Mouse (Mus musculus): ENCODE measurements around the gene Spata3. TPM values are rescaled to one million over a fixed set of nuclear protein-coding genes. Genes with fewer than 3 reads are reported as not detected.

The Spata3 gene
- total RNA-seq, 2 experiments from 2014 or later: not detected

- DNase-seq: peak; percentile 48 to 52
Measured at GRCm38 (mm10) chr1:86032273-86032987, 15.8 kb downstream of the Spata3 start.

DNA sequence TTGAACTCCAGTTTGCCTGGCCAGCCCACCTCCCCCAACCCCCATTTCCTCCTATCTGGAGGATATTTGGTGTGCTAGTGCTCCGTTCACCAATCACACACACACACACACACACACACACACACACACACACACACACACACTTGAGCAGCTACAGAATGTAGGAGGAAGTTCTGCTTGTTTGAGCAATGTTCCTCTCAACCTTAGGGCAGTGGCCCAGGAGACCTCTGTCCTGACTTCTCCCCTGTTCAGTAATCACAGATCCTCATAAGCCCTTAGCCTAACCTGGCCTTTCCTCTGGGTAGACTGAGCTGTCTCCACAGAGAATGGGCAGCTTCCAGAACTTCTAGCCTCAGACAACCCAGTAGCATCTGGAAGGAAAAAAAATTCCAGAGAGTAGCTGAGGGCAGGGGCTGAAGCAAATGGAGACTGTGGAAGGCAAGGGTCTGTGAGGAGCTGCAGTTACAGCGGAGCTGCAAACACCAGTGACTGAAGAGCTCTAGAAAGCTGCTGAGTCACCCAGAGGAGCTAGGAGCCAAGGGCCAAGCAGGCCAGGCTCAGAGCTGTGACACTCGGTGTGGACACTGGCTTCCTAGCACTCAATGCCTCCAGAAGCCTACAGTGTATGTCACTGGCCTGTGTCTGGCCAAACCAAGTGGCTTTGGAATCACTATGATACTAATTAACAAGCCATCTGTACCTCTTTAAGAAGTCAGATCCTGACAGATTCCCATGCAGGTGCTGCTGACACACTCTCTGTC is 21.8 kb downstream of the Spata3 start:
- DNase-seq: peak; percentile 61 to 65

GRCm38 (mm10) chr1:86040131-86040530 is 23.5 kb downstream of the Spata3 start:
- DNase-seq: no peak

DNA sequence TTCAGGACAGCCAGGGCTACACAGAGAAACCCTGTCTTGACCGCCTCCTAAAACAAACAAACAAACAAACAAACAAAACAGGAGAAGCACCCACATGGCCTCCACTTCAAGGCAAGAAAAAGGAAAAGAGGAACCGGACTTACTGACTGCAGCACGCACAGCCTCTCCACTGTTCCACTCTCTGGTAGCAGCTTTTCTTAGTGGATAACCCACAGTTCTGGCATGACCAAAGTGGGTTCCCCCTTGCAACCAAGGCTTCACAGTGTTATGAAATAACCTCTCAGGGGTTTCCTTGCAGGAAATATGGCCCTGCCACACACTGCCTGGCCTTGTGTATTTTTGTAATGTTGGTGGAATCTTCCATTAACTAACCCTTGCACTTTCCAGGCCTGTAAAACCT is 24.2 kb downstream of the Spata3 start:
- no peak for DNase-seq

GRCm38 (mm10) chr1:86045056-86045455 is 28.4 kb downstream of the Spata3 start:
- no peak for DNase-seq

GRCm38 (mm10) chr1:86045848-86046805 is 29.5 kb downstream of the Spata3 start, which contains the start of gene 2810459M11Rik:
2810459M11Rik (plus strand) TSS chr1:86045863.
- DNase-seq: peak; percentile 49 to 64

- DNase-seq: no peak
Measured at GRCm38 (mm10) chr1:86046833-86047563, 30.4 kb downstream of the Spata3 start.

DNA sequence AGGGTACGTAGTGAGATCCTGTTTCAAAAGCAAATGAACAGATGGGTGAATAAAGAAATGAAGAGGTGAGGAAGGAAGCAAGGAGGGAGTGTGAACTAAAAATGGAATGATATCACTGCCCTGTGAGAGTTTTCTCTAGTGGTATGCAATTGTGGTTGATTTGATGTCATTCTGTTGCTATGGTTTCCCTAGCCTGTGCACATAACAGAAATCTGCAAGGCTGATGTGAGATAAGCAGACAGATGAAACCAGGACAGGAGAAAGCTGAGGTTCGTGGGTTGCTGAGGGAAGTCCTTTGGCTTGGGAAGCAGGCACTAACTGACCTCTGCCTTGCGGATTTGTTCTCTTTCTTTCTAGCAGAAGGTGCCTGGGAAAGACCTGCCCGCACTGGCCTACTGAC is 31.6 kb downstream of the Spata3 start:
- DNase-seq: no peak

GRCm38 (mm10) chr1:86048744-86049143 is 32.1 kb downstream of the Spata3 start:
- DNase-seq: no peak

- DNase-seq: peak; percentile 69 to 73
Measured at GRCm38 (mm10) chr1:86053198-86053921, 36.7 kb downstream of the Spata3 start.

DNA sequence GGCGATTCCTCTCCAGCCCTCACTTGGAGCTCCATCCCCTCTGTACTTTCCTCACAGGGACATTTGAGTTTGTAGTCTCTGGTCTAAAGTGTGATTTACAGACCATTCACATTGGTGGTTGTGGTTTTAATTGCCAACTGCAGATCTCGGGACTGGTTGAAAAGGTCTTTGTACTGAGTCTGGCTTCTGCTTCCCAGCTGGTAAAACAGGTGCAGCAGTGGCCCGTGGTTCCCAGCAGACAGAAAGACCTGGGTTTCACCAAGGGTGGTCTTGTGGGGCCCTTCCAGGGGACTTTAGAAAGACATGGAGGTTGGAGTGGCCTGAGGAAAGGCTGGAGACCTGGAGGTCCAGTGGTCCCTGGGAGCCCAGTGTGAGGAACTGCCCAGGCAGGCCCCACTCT is 38.3 kb downstream of the Spata3 start:
- DNase-seq: no peak

- no peak for DNase-seq
Measured at GRCm38 (mm10) chr1:86056284-86056683, 39.7 kb downstream of the Spata3 start.

DNA sequence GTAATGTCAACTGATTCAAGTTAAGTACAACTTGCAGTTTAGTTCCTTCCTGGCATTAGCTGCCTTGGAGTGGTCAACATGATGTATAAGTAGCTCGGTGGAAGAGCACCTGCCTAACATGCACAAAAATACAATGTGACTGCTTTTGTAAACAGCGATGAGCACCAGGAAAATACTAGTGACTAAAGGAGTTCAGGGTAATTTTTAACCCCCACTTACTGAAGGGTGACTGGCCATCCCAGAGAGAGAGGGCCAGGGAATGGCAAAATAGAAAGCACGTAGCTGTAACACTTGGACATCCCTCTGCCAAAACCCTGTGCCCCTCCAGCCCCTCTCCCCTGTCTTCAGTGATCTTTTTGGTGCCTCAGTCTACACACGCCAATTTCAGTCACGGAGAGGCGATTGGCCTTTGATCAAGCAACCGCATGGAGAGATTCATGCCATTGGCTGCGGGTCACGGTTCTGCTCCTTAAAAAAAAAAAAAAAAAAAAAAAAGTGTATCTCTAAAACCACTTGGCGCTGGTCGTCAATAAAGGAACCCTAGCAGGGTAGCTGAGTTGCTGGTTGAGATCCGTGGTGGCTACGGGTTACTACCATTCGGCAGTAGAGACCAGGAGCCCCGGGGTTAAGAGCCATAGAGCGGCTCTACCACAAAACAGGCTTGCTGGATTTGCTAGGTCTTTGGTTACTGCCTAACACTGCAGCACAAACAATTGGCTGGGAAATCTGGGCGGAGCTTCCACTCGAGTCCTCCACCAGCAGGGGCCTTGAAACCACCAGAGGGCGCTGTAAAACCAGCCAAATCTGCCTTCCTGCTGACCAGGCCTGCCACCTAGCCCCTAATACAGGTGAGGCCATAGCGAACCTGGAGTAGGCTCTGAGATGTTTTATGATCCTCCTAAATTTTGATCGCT is 42.5 kb downstream of the Spata3 start:
- peak; percentile 95 for DNase-seq

DNA sequence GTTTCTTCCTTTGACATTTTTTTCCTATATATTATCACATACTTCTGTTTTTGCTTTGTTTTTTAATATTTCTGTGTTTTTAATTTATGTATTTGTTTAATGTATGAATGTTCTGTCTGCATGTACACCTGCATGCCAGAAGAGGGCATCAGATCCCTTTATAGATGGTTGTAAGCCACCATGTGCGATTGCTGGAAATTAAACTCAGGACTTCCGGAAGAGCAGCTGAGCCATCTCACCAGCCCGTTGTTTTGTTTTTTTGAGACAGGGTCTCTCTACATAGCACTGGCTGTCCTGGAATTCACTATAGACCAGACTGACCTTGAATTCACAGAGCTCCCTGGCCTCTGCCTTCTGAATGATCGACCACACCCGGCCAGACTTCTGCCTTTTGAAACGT is 45.9 kb downstream of the Spata3 start:
- DNase-seq: no peak

DNA sequence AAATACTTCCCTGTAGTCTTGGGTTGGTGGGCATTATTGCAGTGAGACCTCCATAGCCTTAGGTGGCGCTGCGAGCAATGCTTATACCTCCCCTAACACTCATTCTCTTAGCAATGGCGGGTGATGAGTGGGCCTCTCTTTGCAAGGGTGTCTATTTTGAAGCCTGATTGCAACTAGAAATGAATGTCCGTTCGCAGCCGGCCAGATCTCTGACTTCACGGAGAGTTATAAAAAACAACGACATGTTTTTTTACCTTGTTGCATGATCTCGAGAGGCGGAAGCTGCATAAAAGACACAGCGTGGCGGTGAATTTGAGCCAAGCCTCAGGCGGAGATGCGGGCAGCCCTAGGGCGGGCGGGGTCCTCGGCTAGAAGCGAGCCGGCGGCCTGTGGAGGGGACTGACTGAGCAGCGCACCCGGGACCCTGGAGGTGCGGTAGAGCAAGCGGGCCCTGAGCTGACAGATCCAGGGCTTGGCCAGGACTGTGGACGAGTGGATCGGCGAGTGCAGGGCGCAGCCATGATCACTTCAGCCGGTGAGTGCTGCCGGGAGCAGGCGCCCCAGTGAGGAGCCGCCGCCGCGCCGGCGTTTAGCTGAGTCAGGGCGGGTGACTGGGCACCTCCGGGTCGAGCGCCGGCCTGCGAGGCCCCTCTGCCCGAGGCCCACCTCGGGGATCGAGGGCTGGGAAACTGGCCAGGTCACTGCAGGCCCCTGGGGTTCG is 47.8 kb downstream of the Spata3 start, which contains the start of gene Psmd1:
TSS of gene Psmd1 (plus strand) at position 117 of the 721 bp plus-strand sequence.
- DNase-seq: peak; percentile 89

- no peak for DNase-seq
Measured at GRCm38 (mm10) chr1:86076565-86076964, 59.9 kb downstream of the Spata3 start.
